Mouse (Mus musculus): Measurements from ENCODE around the gene Skint7. TPM values are rescaled to one million over a fixed set of nuclear protein-coding genes. Genes with fewer than 3 reads are reported as not detected.
"Not testable (repeated sequence)": the region's sequence is repeated elsewhere in the genome, so short reads cannot be mapped to it uniquely, and the experiment has no call there.

Skint7 gene
- polyA plus RNA-seq (2014; fragmentation: Nextera tagmentation; extraction: Ambion mirVana): not detected in 2 replicates

- WGBS: 96% methylated on average over 1 of the region's 1 CpGs
- Histone ChIP-seq H3K4me3 (ENCODE audit: low read depth, low read length) (no peak within 1 kb of the TSS), H3K27me3 (ENCODE audit: control insufficient read depth, insufficient read depth, low read length) (no peaks in the 10 kb centered on the region), H3K4me1 (ENCODE audit: control insufficient read depth, insufficient read depth, low read length) (no peaks in the 10 kb centered on the region), H3K4me2 (ENCODE audit: low read depth, severe bottlenecking) (no peak within 1 kb of the TSS), H3K36me3 (ENCODE audit: control insufficient read depth, insufficient read depth, low read length) (no peaks in the 10 kb centered on the region), H3K9me3 (ENCODE audit: control insufficient read depth, low read length) (no peaks in the 10 kb centered on the region), H3K9ac (ENCODE audit: low read length) (no peak within 1 kb of the TSS), H3K27ac (replicated peaks; ENCODE audit: low read depth, low read length) (no peak within 1 kb of the TSS)
- ATAC-seq (ENCODE audit: insufficient number of reproducible peaks, low FRiP score, low TSS enrichment, low read depth): no peak
- no peak for DNase-seq (ENCODE audit: low spot score)
Measured at GRCm38 (mm10) chr4:111972623-111973022, at the start of gene Skint7. Gene Skint7, plus strand, starts transcription at chr4:111972923.

- H3K27ac ChIP-seq (replicated peaks; ENCODE audit: low read depth, low read length): no peak overlapping the region
- no peak overlapping the region for H3K4me3 ChIP-seq (ENCODE audit: low read depth, low read length)
- H3K9me3 ChIP-seq (ENCODE audit: control insufficient read depth, low read length): no peaks in the 10 kb centered on the region
- DNase-seq (ENCODE audit: low spot score) (no peak), ATAC-seq (ENCODE audit: insufficient number of reproducible peaks, low FRiP score, low TSS enrichment, low read depth) (no peak)
- H3K36me3 ChIP-seq (ENCODE audit: control insufficient read depth, insufficient read depth, low read length): no peaks in the 10 kb centered on the region
- H3K27me3 ChIP-seq (ENCODE audit: control insufficient read depth, insufficient read depth, low read length): no peaks in the 10 kb centered on the region
- no peak overlapping the region for H3K4me2 ChIP-seq (ENCODE audit: low read depth, severe bottlenecking)
- H3K9ac ChIP-seq (ENCODE audit: low read length): no peak overlapping the region
- no peaks in the 10 kb centered on the region for H3K4me1 ChIP-seq (ENCODE audit: control insufficient read depth, insufficient read depth, low read length)
- 33% methylated on average over 1 of the region's 1 CpGs for WGBS
Measured at GRCm38 (mm10) chr4:111961309-111961708, 11.4 kb upstream of the Skint7 start.

DNA sequence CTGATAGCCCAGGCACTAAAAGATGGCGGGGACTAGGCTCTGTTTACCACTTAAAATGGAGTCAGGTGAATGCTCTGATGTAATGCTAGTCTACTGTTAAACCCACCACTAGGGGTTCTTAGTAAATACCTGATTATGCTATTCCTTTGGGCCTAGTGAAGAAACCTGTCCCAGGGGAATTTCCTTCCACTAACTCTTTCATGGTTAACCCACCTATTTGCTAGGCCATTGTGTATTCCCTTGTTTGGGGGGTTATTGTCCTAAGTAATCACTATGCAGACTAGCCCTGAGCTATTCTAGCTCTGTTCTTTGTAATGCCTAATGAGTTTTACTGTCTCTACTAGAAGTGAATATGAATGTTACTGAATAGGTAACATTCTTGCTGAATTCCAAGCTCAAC lies 9.5 kb upstream of the Skint7 start:
- not testable (repeated sequence) for H3K4me3 ChIP-seq (ENCODE audit: low read depth, low read length); H3K4me2 ChIP-seq (ENCODE audit: low read depth, severe bottlenecking); ATAC-seq (ENCODE audit: insufficient number of reproducible peaks, low FRiP score, low TSS enrichment, low read depth); H3K36me3 ChIP-seq (ENCODE audit: control insufficient read depth, insufficient read depth, low read length); H3K27me3 ChIP-seq (ENCODE audit: control insufficient read depth, insufficient read depth, low read length); H3K27ac ChIP-seq (replicated peaks; ENCODE audit: low read depth, low read length); H3K4me1 ChIP-seq (ENCODE audit: control insufficient read depth, insufficient read depth, low read length); DNase-seq (ENCODE audit: low spot score); H3K9ac ChIP-seq (ENCODE audit: low read length); H3K9me3 ChIP-seq (ENCODE audit: control insufficient read depth, low read length)
- WGBS: 79% methylated on average over 1 of the region's 1 CpGs

GRCm38 (mm10) chr4:111963669-111964068 lies 9.1 kb upstream of the Skint7 start:
- Histone ChIP-seq H3K4me2 (ENCODE audit: low read depth, severe bottlenecking) (no peak overlapping the region), H3K9ac (ENCODE audit: low read length) (no peak overlapping the region), H3K4me3 (ENCODE audit: low read depth, low read length) (no peak overlapping the region), H3K36me3 (ENCODE audit: control insufficient read depth, insufficient read depth, low read length) (no peaks in the 10 kb centered on the region), H3K27ac (replicated peaks; ENCODE audit: low read depth, low read length) (no peak overlapping the region), H3K27me3 (ENCODE audit: control insufficient read depth, insufficient read depth, low read length) (no peaks in the 10 kb centered on the region), H3K4me1 (ENCODE audit: control insufficient read depth, insufficient read depth, low read length) (no peaks in the 10 kb centered on the region), H3K9me3 (ENCODE audit: control insufficient read depth, low read length) (no peaks in the 10 kb centered on the region)
- DNase-seq (ENCODE audit: low spot score) (no peak), ATAC-seq (ENCODE audit: insufficient number of reproducible peaks, low FRiP score, low TSS enrichment, low read depth) (no peak)
- 88% methylated on average over 3 of the region's 3 CpGs for WGBS

- no peaks in the 10 kb centered on the region for H3K4me1 ChIP-seq (ENCODE audit: control insufficient read depth, insufficient read depth, low read length)
- H3K27ac ChIP-seq (replicated peaks; ENCODE audit: low read depth, low read length): no peak within 1 kb of the TSS
- H3K36me3 ChIP-seq (ENCODE audit: control insufficient read depth, insufficient read depth, low read length): no peaks in the 10 kb centered on the region
- DNase-seq (ENCODE audit: low spot score) (no peak), ATAC-seq (ENCODE audit: insufficient number of reproducible peaks, low FRiP score, low TSS enrichment, low read depth) (no peak)
- H3K4me3 ChIP-seq (ENCODE audit: low read depth, low read length): no peak within 1 kb of the TSS
- no peaks in the 10 kb centered on the region for H3K27me3 ChIP-seq (ENCODE audit: control insufficient read depth, insufficient read depth, low read length)
- H3K4me2 ChIP-seq (ENCODE audit: low read depth, severe bottlenecking): no peak within 1 kb of the TSS
- no peak within 1 kb of the TSS for H3K9ac ChIP-seq (ENCODE audit: low read length)
- no peaks in the 10 kb centered on the region for H3K9me3 ChIP-seq (ENCODE audit: control insufficient read depth, low read length)
Measured at GRCm38 (mm10) chr4:112005969-112006368, 33.2 kb downstream of the Skint7 start, which contains the start of gene Skint1. Gene Skint1, plus strand, starts transcription at chr4:112006269.

Other genes with a start within 250 kb of the Skint7 start
- 0.08 TPM in 1 of 2 replicates, not detected in the other for gene Slc5a9, start 70.0 kb upstream of the Skint7 start, polyA plus RNA-seq (2014; fragmentation: Nextera tagmentation; extraction: Ambion mirVana)
- gene Skint8, start 53.5 kb upstream of the Skint7 start, polyA plus RNA-seq (2014; fragmentation: Nextera tagmentation; extraction: Ambion mirVana): not detected in 2 replicates
- not detected in 2 replicates for gene Skint1, start 33.3 kb downstream of the Skint7 start, polyA plus RNA-seq (2014; fragmentation: Nextera tagmentation; extraction: Ambion mirVana)
- gene Skint4, start 99.1 kb downstream of the Skint7 start, polyA plus RNA-seq (2014; fragmentation: Nextera tagmentation; extraction: Ambion mirVana): not detected in 2 replicates